Mouse (Mus musculus): ENCODE data around the gene Spred1. TPM values are rescaled to one million over a fixed set of nuclear protein-coding genes. Genes with fewer than 3 reads are reported as not detected.
"Not testable (repeated sequence)": the region's sequence is repeated elsewhere in the genome, so short reads cannot be mapped to it uniquely, and the experiment has no call there.

The Spred1 gene
- polyA plus RNA-seq, 1 experiment from 2014 or later, result 15.7 TPM

DNA sequence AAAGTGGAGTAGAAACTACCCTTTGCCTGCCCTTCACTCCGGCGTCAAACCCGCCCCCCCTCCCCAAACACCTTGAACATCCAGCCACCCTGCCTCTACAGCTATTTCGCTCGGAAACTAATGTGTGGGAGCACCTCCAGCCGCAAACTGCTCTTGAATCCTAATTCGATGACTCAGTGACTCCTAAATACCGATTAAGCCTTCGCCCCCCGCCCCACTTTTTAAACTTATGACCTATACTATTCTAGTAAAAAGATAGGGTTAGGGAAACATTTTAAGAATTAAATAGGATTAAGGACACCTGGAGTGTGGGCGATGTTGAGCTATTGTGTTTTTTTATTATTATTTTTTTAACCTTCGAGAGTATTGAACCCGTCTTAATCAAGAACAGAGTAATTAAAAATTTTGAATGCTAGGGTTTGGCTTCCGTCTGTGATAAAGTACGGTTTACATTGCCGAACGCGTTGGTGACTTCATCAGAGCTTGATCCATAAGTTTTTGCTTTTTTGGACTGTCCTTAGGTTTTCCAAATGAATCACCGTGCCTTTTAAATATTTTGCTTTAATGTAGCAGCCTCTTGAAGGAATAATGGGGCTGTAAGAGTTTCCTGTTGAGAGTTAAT lies 921 bp downstream of the Spred1 start:
- Histone ChIP-seq H3K27me3 (no peaks in the 10 kb centered on the region), H3K36me3 (no peaks in the 10 kb centered on the region), H3K4me1 (peaks cover 21% of the 10 kb centered on the region), H3K4me2 (replicated peaks) (peak overlapping the region; percentile 67), H3K9ac (peak overlapping the region; percentile 100), H3K4me3 (peak overlapping the region; percentile 83), H3K9me3 (no peaks in the 10 kb centered on the region), H3K27ac (peak overlapping the region; percentile 100)
- under 1% methylated on average over 19 of the region's 19 CpGs for WGBS
- no peak for ATAC-seq (ENCODE audit: low FRiP score, low read depth)

DNA sequence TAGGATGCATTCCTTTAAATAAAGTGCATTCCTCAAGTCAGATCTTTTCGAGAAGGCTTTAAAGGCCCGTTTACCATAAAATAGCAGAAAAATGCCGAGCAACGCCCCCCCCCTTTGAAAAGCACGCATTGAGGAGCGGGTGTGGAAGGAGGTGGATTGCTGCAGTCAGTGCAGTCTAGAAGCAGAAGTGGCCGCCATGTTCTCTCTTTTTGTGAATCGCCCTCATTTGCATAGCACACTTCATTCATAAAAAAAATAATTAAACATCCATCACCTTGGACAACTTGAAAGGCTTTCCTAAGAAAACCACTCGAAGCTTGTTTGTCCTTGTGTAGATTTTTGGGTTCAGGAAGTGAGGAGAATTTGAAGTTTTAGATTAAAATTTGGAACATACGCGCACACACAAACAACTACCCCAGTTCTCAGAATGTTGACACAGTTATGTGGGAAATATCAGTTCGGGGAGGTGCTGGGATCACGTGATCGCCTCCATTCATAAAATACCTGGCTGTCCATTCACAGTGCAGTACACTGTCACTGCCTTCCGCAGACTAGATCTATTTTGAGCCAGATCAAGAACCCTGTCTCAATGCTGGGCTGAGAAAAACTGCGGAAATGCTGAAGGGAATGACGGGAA lies 1.6 kb downstream of the Spred1 start:
- no peak for ATAC-seq (ENCODE audit: low FRiP score, low read depth)
- H3K9me3 ChIP-seq, result no peaks in the 10 kb centered on the region
- H3K9ac ChIP-seq, result peak overlapping the region; percentile 100
- WGBS, result 3% methylated on average over 17 of the region's 17 CpGs
- no peaks in the 10 kb centered on the region for H3K36me3 ChIP-seq
- no peaks in the 10 kb centered on the region for H3K27me3 ChIP-seq
- H3K4me2 ChIP-seq (replicated peaks), result peak overlapping the region; percentile 67
- H3K4me3 ChIP-seq, result peak overlapping the region; percentile 83
- H3K4me1 ChIP-seq, result peaks cover 21% of the 10 kb centered on the region
- H3K27ac ChIP-seq, result peak overlapping the region; percentile 33; the same call in 1 of the 2 replicates

DNA sequence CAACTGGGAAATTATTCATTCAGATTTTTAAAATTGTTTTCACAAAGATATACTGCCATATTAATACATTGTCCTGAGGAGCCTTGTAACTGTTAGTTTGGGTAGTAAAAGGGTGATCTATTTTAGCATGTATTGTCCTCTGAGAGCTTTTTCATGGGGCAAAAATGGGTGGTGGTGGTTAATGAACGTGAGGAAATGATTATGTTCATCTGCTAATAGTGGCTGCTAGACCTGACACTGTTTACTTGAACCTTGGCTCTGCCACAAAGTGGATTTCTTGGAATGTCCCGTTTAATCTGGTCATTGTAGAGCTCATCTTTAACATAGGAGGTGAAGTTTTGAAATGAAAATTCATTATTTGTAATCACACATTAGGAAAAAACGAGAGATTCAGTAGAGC lies 2.5 kb downstream of the Spred1 start:
- Histone ChIP-seq H3K9ac (peak overlapping the region; percentile 43), H3K36me3 (no peaks in the 10 kb centered on the region), H3K4me3 (peak overlapping the region; percentile 83), H3K27me3 (no peaks in the 10 kb centered on the region), H3K9me3 (no peaks in the 10 kb centered on the region), H3K27ac (no peak overlapping the region), H3K4me2 (replicated peaks) (peak overlapping the region; percentile 63), H3K4me1 (peaks cover 27% of the 10 kb centered on the region)
- 35% methylated on average over 3 of the region's 3 CpGs for WGBS
- no peak for ATAC-seq (ENCODE audit: low FRiP score, low read depth)

DNA sequence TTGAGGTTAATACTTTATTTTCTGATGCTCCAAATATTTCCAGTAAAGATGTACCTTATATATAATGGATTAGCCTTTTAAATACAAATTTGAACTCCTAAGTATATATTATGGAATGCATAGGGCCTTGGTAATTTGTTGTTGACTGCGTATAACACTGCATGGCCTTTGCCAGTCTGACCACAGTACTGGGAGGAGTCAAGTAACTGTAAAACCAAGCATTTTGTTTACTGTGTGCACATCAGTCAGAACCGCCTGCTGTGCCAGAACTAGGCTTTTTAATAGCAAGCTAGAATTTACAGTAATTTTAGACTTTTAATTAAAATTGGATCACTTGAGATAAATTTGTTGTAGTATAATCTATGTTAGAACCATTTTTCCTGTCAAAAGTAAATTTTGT lies 3.7 kb downstream of the Spred1 start:
- peak overlapping the region; percentile 35; the same call in 1 of the 2 replicates for H3K4me2 ChIP-seq (replicated peaks)

DNA sequence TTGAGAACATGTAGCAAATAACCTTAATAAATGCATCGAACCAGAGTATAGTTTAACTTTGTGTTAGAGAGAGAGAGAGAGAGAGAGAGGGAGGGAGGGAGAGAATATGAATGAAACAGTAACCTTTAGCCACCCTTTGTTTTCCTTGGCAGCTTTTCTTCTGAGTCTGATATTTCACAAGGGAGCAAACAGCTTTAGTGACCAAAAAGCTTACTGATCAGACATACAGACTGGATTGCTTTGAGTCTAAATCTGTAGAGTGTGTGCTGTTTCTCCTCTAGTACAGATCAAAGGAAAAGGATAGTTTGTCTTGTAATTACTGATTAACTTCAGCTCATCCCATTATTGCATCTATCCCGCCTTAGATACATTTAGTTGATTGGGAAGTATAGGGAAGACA lies 8.0 kb downstream of the Spred1 start:
- Histone ChIP-seq H3K4me3 (no peak overlapping the region), H3K4me1 (peaks cover 13% of the 10 kb centered on the region), H3K9me3 (no peaks in the 10 kb centered on the region), H3K27ac (no peak overlapping the region), H3K9ac (no peak overlapping the region), H3K36me3 (peaks cover 5% of the 10 kb centered on the region; the same call in 1 of the 2 replicates), H3K4me2 (replicated peaks) (no peak overlapping the region), H3K27me3 (no peaks in the 10 kb centered on the region)
- ATAC-seq (ENCODE audit: low FRiP score, low read depth), result no peak
- WGBS, result 90% methylated on average over 2 of the region's 2 CpGs

More for the DNA sequence above, 3.7 kb downstream of the Spred1 start:
- 53% methylated on average over 2 of the region's 2 CpGs for WGBS
- H3K27ac ChIP-seq, result no peak overlapping the region
- no peak for ATAC-seq (ENCODE audit: low FRiP score, low read depth)
- peaks cover 18% of the 10 kb centered on the region for H3K4me1 ChIP-seq
- H3K36me3 ChIP-seq, result no peaks in the 10 kb centered on the region
- H3K9me3 ChIP-seq, result no peaks in the 10 kb centered on the region
- no peak overlapping the region for H3K4me3 ChIP-seq
- no peak overlapping the region for H3K9ac ChIP-seq
- H3K27me3 ChIP-seq, result no peaks in the 10 kb centered on the region

DNA sequence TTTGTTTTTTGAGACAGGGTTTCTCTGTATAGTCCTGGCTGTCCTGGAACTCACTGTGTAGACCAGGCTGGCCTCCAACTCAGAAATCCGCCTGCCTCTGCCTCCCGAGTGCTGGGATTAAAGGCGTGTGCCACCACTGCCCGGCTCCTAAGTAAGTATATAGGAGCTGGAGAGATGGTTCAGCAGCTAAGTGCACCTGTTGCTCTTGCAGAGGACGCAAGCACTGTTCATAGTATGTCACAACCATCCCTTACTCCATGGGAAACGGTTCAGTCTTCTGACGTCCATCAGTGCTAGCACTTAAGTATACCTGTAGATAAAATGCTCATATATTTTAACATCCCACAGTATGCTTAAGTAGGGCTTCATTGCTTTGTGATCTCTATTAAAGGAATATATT lies 9.9 kb downstream of the Spred1 start:
- not testable (repeated sequence) for ATAC-seq (ENCODE audit: low FRiP score, low read depth); H3K36me3 ChIP-seq; H3K4me1 ChIP-seq; H3K27ac ChIP-seq; H3K4me3 ChIP-seq; H3K4me2 ChIP-seq (replicated peaks); H3K9ac ChIP-seq; H3K9me3 ChIP-seq; H3K27me3 ChIP-seq
- WGBS, result 90% methylated on average over 7 of the region's 7 CpGs

DNA sequence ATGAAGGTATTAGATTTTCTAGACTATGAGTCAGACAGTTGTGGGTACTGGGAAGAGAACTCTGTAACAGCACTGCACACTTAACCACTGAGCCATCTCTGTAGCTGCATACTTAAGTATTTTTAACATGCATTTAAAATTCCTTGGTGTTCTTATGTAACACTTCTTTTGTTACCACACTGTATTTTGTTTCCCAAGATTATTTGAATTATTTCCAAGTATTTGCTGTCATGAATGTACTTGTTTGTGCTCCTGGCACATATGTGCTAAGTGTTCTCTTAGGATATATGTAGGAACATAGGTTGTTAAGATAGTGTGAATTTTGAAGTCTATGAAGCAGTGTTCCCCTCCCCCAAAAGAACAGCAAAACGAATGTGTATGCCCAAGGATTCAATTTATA lies 10.7 kb downstream of the Spred1 start:
- H3K9me3 ChIP-seq, result no peaks in the 10 kb centered on the region
- H3K27ac ChIP-seq, result no peak overlapping the region
- ATAC-seq (ENCODE audit: low FRiP score, low read depth), result no peak
- H3K36me3 ChIP-seq, result peaks cover 5% of the 10 kb centered on the region; the same call in 1 of the 2 replicates
- WGBS, result 59% methylated on average over 1 of the region's 1 CpGs
- peaks cover 6% of the 10 kb centered on the region for H3K4me1 ChIP-seq
- H3K9ac ChIP-seq, result no peak overlapping the region
- no peak overlapping the region for H3K4me3 ChIP-seq
- no peak overlapping the region for H3K4me2 ChIP-seq (replicated peaks)
- no peaks in the 10 kb centered on the region for H3K27me3 ChIP-seq

DNA sequence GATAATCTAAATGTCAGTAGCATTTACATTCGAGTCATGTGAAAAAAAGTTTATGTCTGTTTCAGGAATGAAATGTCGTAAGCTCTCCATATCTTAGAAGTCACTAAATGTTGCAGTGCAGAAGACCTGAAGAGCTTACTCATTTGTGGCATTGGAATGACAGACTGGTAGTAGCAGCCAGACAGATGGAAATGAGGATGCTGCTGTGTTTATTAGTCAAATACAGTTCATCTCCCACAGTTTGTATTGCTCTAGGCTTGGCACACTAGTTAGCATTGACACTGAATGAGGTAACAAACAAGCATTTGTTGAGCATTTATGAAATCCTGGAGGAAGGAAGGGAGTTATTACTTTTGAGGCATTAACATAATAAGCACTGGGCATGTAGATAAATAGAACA lies 12.4 kb downstream of the Spred1 start:
- 90% methylated on average over 2 of the region's 2 CpGs for WGBS
- Histone ChIP-seq H3K4me2 (replicated peaks) (no peak overlapping the region), H3K4me1 (peaks cover under 1% of the 10 kb centered on the region), H3K4me3 (no peak overlapping the region), H3K36me3 (peaks cover 5% of the 10 kb centered on the region; the same call in 1 of the 2 replicates), H3K27ac (no peak overlapping the region), H3K9me3 (no peaks in the 10 kb centered on the region), H3K27me3 (no peaks in the 10 kb centered on the region), H3K9ac (no peak overlapping the region)
- ATAC-seq (ENCODE audit: low FRiP score, low read depth), result no peak

DNA sequence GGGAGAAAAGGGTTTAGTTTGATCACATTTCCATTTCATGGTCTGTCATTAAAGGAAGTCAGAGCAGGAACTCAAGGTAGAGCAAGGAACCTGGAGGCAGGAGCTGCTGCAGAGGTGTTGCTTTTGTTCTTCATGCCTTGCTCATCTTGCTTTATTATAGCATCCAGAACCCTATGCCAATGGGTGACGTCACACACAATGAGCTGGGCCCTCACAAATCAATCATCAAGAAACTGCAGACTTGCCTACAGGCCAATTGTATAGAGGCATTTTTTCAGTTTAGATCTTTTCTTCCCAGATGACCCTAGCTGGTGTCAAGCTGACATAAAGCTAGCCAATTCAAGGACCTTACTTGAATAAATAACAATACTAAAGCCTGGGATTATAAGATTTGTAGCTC lies 16.6 kb downstream of the Spred1 start:
- 66% methylated on average over 1 of the region's 1 CpGs for WGBS
- no peak for ATAC-seq (ENCODE audit: low FRiP score, low read depth)

DNA sequence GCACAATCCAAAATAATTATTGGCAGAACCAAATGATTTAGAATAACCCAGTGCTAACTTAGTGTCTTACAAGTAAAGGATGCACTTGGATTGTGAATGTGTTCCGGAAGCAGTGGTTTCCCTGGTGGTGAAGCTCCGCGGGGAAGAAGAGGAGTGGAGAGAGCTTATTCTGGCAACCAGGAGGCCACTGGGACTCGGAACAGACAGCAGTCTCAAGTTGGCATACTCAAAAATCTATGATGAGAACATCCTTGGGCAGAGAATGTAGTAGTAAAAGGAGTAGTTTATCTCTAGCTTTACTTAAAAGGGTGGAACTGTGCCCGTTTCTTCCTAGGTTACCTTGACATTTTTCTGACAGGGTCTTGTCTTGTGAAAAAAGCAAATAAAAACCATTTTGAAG lies 17.8 kb downstream of the Spred1 start:
- H3K4me2 ChIP-seq (replicated peaks), result no peak overlapping the region
- no peak overlapping the region for H3K27ac ChIP-seq
- no peaks in the 10 kb centered on the region for H3K27me3 ChIP-seq
- no peaks in the 10 kb centered on the region for H3K36me3 ChIP-seq
- H3K4me3 ChIP-seq, result no peak overlapping the region
- no peak overlapping the region for H3K9ac ChIP-seq
- 88% methylated on average over 5 of the region's 5 CpGs for WGBS
- no peaks in the 10 kb centered on the region for H3K9me3 ChIP-seq
- ATAC-seq (ENCODE audit: low FRiP score, low read depth), result no peak
- H3K4me1 ChIP-seq, result no peaks in the 10 kb centered on the region; the same call in 1 of the 2 replicates

More for the DNA sequence above, 16.6 kb downstream of the Spred1 start:
- no peak overlapping the region for H3K4me2 ChIP-seq (replicated peaks)
- H3K4me1 ChIP-seq, result no peaks in the 10 kb centered on the region; the same call in 1 of the 2 replicates
- no peak overlapping the region for H3K4me3 ChIP-seq
- H3K36me3 ChIP-seq, result no peaks in the 10 kb centered on the region
- no peaks in the 10 kb centered on the region for H3K27me3 ChIP-seq
- H3K27ac ChIP-seq, result no peak overlapping the region
- no peak overlapping the region for H3K9ac ChIP-seq
- no peaks in the 10 kb centered on the region for H3K9me3 ChIP-seq

DNA sequence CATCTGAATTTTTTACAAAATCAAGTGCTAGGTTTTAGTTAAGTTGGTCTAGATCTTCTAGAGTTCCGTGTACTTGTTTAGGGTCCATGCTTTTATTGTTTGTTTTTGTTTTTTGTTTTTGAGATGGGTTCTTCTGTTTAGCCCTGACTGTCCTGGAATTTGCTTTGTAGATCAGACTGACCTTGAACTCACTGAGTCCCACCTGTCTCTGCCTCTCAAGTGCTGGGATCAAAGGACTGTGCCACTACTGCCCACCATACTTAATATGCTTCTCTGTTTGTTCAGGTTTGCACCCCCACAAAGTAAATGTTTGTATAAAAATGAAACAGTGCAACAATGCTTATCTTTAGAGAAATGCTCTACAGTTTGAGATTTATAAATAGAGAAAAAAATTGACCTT lies 18.8 kb downstream of the Spred1 start:
- no peak overlapping the region for H3K4me3 ChIP-seq
- H3K36me3 ChIP-seq, result no peaks in the 10 kb centered on the region
- H3K9me3 ChIP-seq, result no peaks in the 10 kb centered on the region
- ATAC-seq (ENCODE audit: low FRiP score, low read depth), result no peak
- no peak overlapping the region for H3K9ac ChIP-seq
- 94% methylated on average over 1 of the region's 1 CpGs for WGBS
- no peak overlapping the region for H3K4me2 ChIP-seq (replicated peaks)
- H3K4me1 ChIP-seq, result no peaks in the 10 kb centered on the region; the same call in 1 of the 2 replicates
- H3K27me3 ChIP-seq, result no peaks in the 10 kb centered on the region
- H3K27ac ChIP-seq, result no peak overlapping the region

DNA sequence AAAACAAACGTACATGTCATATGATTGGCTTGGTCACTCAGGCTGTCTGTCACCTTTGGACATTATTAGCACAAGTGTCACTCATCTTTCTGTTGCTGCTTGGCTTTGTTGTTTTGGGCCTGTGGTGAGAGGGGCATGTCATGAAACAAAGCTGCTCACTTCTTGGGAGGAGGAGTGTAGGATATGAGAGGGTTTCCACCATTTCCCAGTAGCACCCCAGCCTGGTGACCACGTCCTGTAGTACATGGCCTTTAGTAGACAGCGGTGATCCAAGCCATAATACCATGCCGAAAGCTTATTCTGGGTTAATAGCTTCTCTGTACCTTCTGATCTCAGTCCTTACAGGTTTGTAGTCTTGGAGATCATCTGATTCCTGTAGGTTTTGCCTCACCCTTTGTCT lies 21.9 kb downstream of the Spred1 start:
- Histone ChIP-seq H3K9me3 (no peaks in the 10 kb centered on the region), H3K4me2 (replicated peaks) (no peak overlapping the region), H3K27me3 (no peaks in the 10 kb centered on the region), H3K36me3 (no peaks in the 10 kb centered on the region), H3K4me1 (no peaks in the 10 kb centered on the region; the same call in 1 of the 2 replicates), H3K9ac (no peak overlapping the region), H3K4me3 (no peak overlapping the region), H3K27ac (no peak overlapping the region)
- WGBS, result 93% methylated on average over 4 of the region's 4 CpGs
- ATAC-seq (ENCODE audit: low FRiP score, low read depth), result no peak

Data from limb, embryonic 13.5 days (tissue).